Mouse (Mus musculus) B cell, adult 62 days (primary cell): ENCODE results near the gene Teddm1a. TPM values are rescaled to one million over a fixed set of nuclear protein-coding genes. Genes with fewer than 3 reads are reported as not detected.

Experiments
- total RNA-seq: library from RNA; stranded (reverse); gene quantifications from 4 replicates; pipeline ENCODE4 v1.2.4, GENCODE M21; 2023

Teddm1a gene
- not detected in 4 replicates for total RNA-seq

DNA sequence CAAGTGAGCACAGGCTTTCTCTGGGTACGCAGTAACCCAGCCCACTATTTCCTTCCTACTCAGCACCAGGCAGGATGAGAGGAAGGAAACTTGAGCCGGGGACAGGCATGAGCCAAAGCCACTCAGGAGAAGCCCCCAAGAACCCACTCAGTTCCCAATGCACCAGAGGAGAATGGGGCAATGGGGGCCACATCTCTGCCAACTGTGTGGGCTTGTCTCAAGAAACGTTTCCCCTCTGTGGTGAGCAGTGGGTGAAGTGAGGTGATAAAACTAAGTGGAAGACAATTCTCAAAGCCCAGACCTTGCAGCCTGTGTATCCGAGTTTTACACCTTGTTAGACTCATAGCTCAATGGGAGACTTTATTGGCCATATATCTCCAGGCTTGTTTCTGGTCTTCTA, at the start of gene Teddm1a:
Gene Teddm1a, plus strand, starts transcription at position 301 of the 400 bp plus-strand sequence.

GRCm38 (mm10) chr1:153844042-153844441, 47.5 kb upstream of the Teddm1a start, which contains the start of gene Rgsl1:
Gene Rgsl1, minus strand, starts transcription at chr1:153844142.

GRCm38 (mm10) chr1:153874045-153874444, 17.5 kb upstream of the Teddm1a start, which contains the start of gene Teddm1b:
Gene Teddm1b, plus strand, starts transcription at chr1:153874345.

GRCm38 (mm10) chr1:153899731-153900380, 8.3 kb downstream of the Teddm1a start, which contains the start of the genes Glul and Teddm2:
Gene Glul, plus strand, starts transcription at chr1:153899944.
Gene Teddm2, minus strand, starts transcription at chr1:153900228.

Other genes with a start within 250 kb of the Teddm1a start
- gene Rgs8, start 238.7 kb upstream of the Teddm1a start, total RNA-seq = not detected in 4 replicates
- 5.3 to 8.2 TPM (median 6.5 TPM) in 4 replicates for gene Rgs16, start 151.4 kb upstream of the Teddm1a start, total RNA-seq
- 12.6 to 15.4 TPM (median 13.2 TPM) in 4 replicates for gene Rnasel, start 142.3 kb upstream of the Teddm1a start, total RNA-seq
- not detected in 4 replicates for gene Rgsl1, start 47.6 kb upstream of the Teddm1a start, total RNA-seq
- not detected in 4 replicates for gene Teddm1b, start 17.4 kb upstream of the Teddm1a start, total RNA-seq
- gene Glul, start 8.2 kb downstream of the Teddm1a start, total RNA-seq = 99.7 to 126 TPM (median 124 TPM) in 4 replicates
- 0.24 to 1.2 TPM (median 0.66 TPM) in 4 replicates for gene Teddm2, start 8.5 kb downstream of the Teddm1a start, total RNA-seq